25 mouse cellular contexts compared by ENCODE assay signal in genomic region chr3:105736148-105736547, GRCm38 (mm10).
"Had no signal": no experiment of that assay in that cellular context is flagged by ENCODE, and none has a peak within 500 bp of the region (broad histone marks: within the 10 kb centered on the region; RNA-seq: fewer than 3 reads in every experiment).

No protein-coding gene starts in this region.

- H3K9ac ChIP-seq: heart, embryonic 12.5 days; hindbrain, embryonic 12.5 days; hindbrain, embryonic 14.5 days; intestine, embryonic 15.5 days; limb, embryonic 12.5 days had no signal

- H3K4me3 ChIP-seq: gastrocnemius, adult 2 months; heart, embryonic 10.5 days; heart, embryonic 12.5 days; hindbrain, embryonic 10.5 days; hindbrain, embryonic 12.5 days; intestine, embryonic 15.5 days; layer of hippocampus, adult 2 months; left cerebral cortex, adult 2 months; limb, embryonic 10.5 days; limb, embryonic 12.5 days had no signal

- ATAC-seq: forebrain, embryonic 16.5 days; hindbrain, embryonic 16.5 days; inflammation-experienced regulatory T-cells, adult 6 months; intestine, embryonic 15.5 days; intestine, postnatal 0 days had no signal

- H3K4me2 ChIP-seq: heart, embryonic 12.5 days; hindbrain, embryonic 12.5 days; hindbrain, embryonic 14.5 days; intestine, embryonic 15.5 days; limb, embryonic 12.5 days had no signal

- H3K4me1 ChIP-seq: heart, embryonic 10.5 days; heart, embryonic 12.5 days; hindbrain, embryonic 10.5 days; hindbrain, embryonic 12.5 days; intestine, embryonic 15.5 days; limb, embryonic 10.5 days; limb, embryonic 12.5 days had no signal

- H3K9me3 ChIP-seq: heart, embryonic 10.5 days; heart, embryonic 12.5 days; hindbrain, embryonic 10.5 days; hindbrain, embryonic 12.5 days; intestine, embryonic 15.5 days; limb, embryonic 10.5 days; limb, embryonic 12.5 days had no signal

- H3K27ac ChIP-seq: gastrocnemius, adult 2 months; heart, embryonic 10.5 days; hindbrain, embryonic 10.5 days; hindbrain, embryonic 12.5 days; hindbrain, embryonic 14.5 days; intestine, embryonic 15.5 days; left cerebral cortex, adult 2 months; limb, embryonic 10.5 days; limb, embryonic 12.5 days had no signal

- H3K27me3 ChIP-seq: heart, embryonic 12.5 days; hindbrain, embryonic 12.5 days; intestine, embryonic 15.5 days; limb, embryonic 12.5 days had no signal

- DNase-seq: gastrocnemius, adult 2 months; gastrocnemius, postnatal 10 days; gastrocnemius, postnatal 25 days; heart, adult 18-20 months; heart, postnatal 10 days; heart, postnatal 4 days; kidney, adult 18-20 months; kidney, adult 8-10 months; kidney, postnatal 10 days; kidney, postnatal 25 days; kidney, postnatal 4 days had no signal
